Mouse (Mus musculus) adrenal gland, postnatal 4 days (tissue): ENCODE results near the gene Gm21915. TPM values are rescaled to one million over a fixed set of nuclear protein-coding genes. Genes with fewer than 3 reads are reported as not detected.

Experiments used
- DNase-seq, 2 experiments: peaks; one replicate each; pipeline ENCODE4 v3.0.0; 2021 to 2022; ENCODE audit warnings: low spot score in 2 of 2, mixed read lengths in 2 of 2
- long read RNA-seq, 2 experiments: library from polyadenylated mRNA; stranded (forward); transcript quantifications; one replicate each; pipeline ENCODE4 v2.0.0; 2021
- total RNA-seq, 2 experiments: library from RNA; stranded (reverse); gene quantifications; 2 replicates each; pipeline ENCODE4 v1.2.3; 2021

The Gm21915 gene
- not detected for total RNA-seq
- long read RNA-seq, experiment 1 = 0 reads
- long read RNA-seq, experiment 2 = 0 reads

- DNase-seq = no peak
Measured at GRCm38 (mm10) chr9:40670313-40670712, at the start of gene Gm21915. Gene Gm21915 (plus strand): TSS chr9:40670613.

GRCm38 (mm10) chr9:40622265-40622664 lies 48.1 kb upstream of the Gm21915 start:
- no peak for DNase-seq

GRCm38 (mm10) chr9:40622793-40623192 lies 47.6 kb upstream of the Gm21915 start:
- DNase-seq = no peak

- no peak for DNase-seq
Measured at GRCm38 (mm10) chr9:40625341-40625740, 45.1 kb upstream of the Gm21915 start.

- DNase-seq = no peak
Measured at GRCm38 (mm10) chr9:40626566-40626965, 43.8 kb upstream of the Gm21915 start.

- DNase-seq = no peak
Measured at GRCm38 (mm10) chr9:40627146-40627713, 43.2 kb upstream of the Gm21915 start.

GRCm38 (mm10) chr9:40628130-40629069 lies 42.0 kb upstream of the Gm21915 start:
- peak in 1 of 2 experiments; percentile 27 for DNase-seq

- DNase-seq = no peak
Measured at GRCm38 (mm10) chr9:40629441-40629840, 41.0 kb upstream of the Gm21915 start.

GRCm38 (mm10) chr9:40631101-40631500 lies 39.3 kb upstream of the Gm21915 start:
- DNase-seq = no peak

- DNase-seq = no peak
Measured at GRCm38 (mm10) chr9:40631505-40631904, 38.9 kb upstream of the Gm21915 start.

- peak in 1 of 2 experiments; percentile 45 for DNase-seq
Measured at GRCm38 (mm10) chr9:40636054-40636453, 34.4 kb upstream of the Gm21915 start.

- DNase-seq = no peak
Measured at GRCm38 (mm10) chr9:40637705-40638393, 32.6 kb upstream of the Gm21915 start.

GRCm38 (mm10) chr9:40638394-40639049 lies 31.9 kb upstream of the Gm21915 start:
- peak in 1 of 2 experiments; percentile 12 for DNase-seq

GRCm38 (mm10) chr9:40639536-40640187 lies 30.8 kb upstream of the Gm21915 start:
- no peak for DNase-seq

- no peak for DNase-seq
Measured at GRCm38 (mm10) chr9:40641318-40641717, 29.1 kb upstream of the Gm21915 start.

- DNase-seq = no peak
Measured at GRCm38 (mm10) chr9:40642470-40643220, 27.8 kb upstream of the Gm21915 start.

- no peak for DNase-seq
Measured at GRCm38 (mm10) chr9:40649444-40649843, 21.0 kb upstream of the Gm21915 start.

- DNase-seq = no peak
Measured at GRCm38 (mm10) chr9:40649983-40650382, 20.4 kb upstream of the Gm21915 start.

GRCm38 (mm10) chr9:40651239-40651859 lies 19.1 kb upstream of the Gm21915 start:
- no peak for DNase-seq
